Mouse (Mus musculus): ENCODE measurements around the gene Irf5. TPM values are rescaled to one million over a fixed set of nuclear protein-coding genes. Genes with fewer than 3 reads are reported as not detected.

The Irf5 gene
- 11.9 and 14.9 TPM in 2 replicates for polyA plus RNA-seq (2012; rRNA removed)

GRCm38 (mm10) chr6:29526281-29527251 lies at the start of gene Irf5:
TSS of gene Irf5 (plus strand) at chr6:29526625.
- TF ChIP-seq CTCF (IDR thresholded peaks at IDR 0.05; ENCODE audit: extremely low read depth, insufficient read length, insufficient replicate concordance, low read depth, low read length): no peak
- no peak for TF ChIP-seq POLR2A (IDR thresholded peaks at IDR 0.05; ENCODE audit: low read depth, low read length)
- Histone ChIP-seq H3K27me3 (ENCODE audit: control insufficient read depth, insufficient read depth, low read length) (peaks cover 9% of the 10 kb centered on the region), H3K4me1 (ENCODE audit: control insufficient read depth, insufficient read depth, insufficient read length, low read length) (peaks cover 21% of the 10 kb centered on the region; the same call in 1 of the 2 replicates), H3K27ac (ENCODE audit: insufficient read depth, low read depth, low read length) (peak within 1 kb of the TSS; percentile 11; the same call in 1 of the 2 replicates), H3K36me3 (ENCODE audit: control insufficient read depth, insufficient read depth, low read length) (no peaks in the 10 kb centered on the region), H3K4me3 (ENCODE audit: low read depth, low read length) (peak within 1 kb of the TSS; percentile 81)
- 2% methylated on average over 84 of the region's 96 CpGs for WGBS

- no peak for TF ChIP-seq CTCF (IDR thresholded peaks at IDR 0.05; ENCODE audit: extremely low read depth, insufficient read length, insufficient replicate concordance, low read depth, low read length)
- TF ChIP-seq POLR2A (IDR thresholded peaks at IDR 0.05; ENCODE audit: low read depth, low read length): no peak
- Histone ChIP-seq H3K4me1 (ENCODE audit: control insufficient read depth, insufficient read depth, insufficient read length, low read length) (peaks cover 8% of the 10 kb centered on the region), H3K27me3 (ENCODE audit: control insufficient read depth, insufficient read depth, low read length) (no peaks in the 10 kb centered on the region), H3K27ac (ENCODE audit: insufficient read depth, low read depth, low read length) (no peak overlapping the region), H3K36me3 (ENCODE audit: control insufficient read depth, insufficient read depth, low read length) (no peaks in the 10 kb centered on the region), H3K4me3 (ENCODE audit: low read depth, low read length) (no peak overlapping the region)
- 92% methylated on average over 13 of the region's 13 CpGs for WGBS
These were observed 43.7 kb upstream of the Irf5 start for GRCm38 (mm10) chr6:29482691-29483090.

- no peak overlapping the region for H3K27ac ChIP-seq (ENCODE audit: insufficient read depth, low read depth, low read length)
- WGBS: 11% methylated on average over 26 of the region's 26 CpGs
These were observed 41.5 kb upstream of the Irf5 start for GRCm38 (mm10) chr6:29484716-29485559.

GRCm38 (mm10) chr6:29485951-29486350 lies 40.5 kb upstream of the Irf5 start:
- Histone ChIP-seq H3K4me3 (ENCODE audit: low read depth, low read length) (no peak overlapping the region), H3K27me3 (ENCODE audit: control insufficient read depth, insufficient read depth, low read length) (no peaks in the 10 kb centered on the region), H3K27ac (ENCODE audit: insufficient read depth, low read depth, low read length) (no peak overlapping the region), H3K4me1 (ENCODE audit: control insufficient read depth, insufficient read depth, insufficient read length, low read length) (peaks cover 8% of the 10 kb centered on the region), H3K36me3 (ENCODE audit: control insufficient read depth, insufficient read depth, low read length) (no peaks in the 10 kb centered on the region)
- TF ChIP-seq CTCF (IDR thresholded peaks at IDR 0.05; ENCODE audit: extremely low read depth, insufficient read length, insufficient replicate concordance, low read depth, low read length) (no peak), POLR2A (IDR thresholded peaks at IDR 0.05; ENCODE audit: low read depth, low read length) (no peak)
- 52% methylated on average over 2 of the region's 2 CpGs for WGBS

More at GRCm38 (mm10) chr6:29484716-29485559, 41.5 kb upstream of the Irf5 start:
- peak overlapping the region; percentile 70 for H3K4me3 ChIP-seq (ENCODE audit: low read depth, low read length)
- peaks cover 8% of the 10 kb centered on the region for H3K4me1 ChIP-seq (ENCODE audit: control insufficient read depth, insufficient read depth, insufficient read length, low read length)
- H3K27me3 ChIP-seq (ENCODE audit: control insufficient read depth, insufficient read depth, low read length): no peaks in the 10 kb centered on the region
- TF ChIP-seq CTCF (IDR thresholded peaks at IDR 0.05; ENCODE audit: extremely low read depth, insufficient read length, insufficient replicate concordance, low read depth, low read length): peak; percentile 87; the same call in 1 of the 2 replicates
- no peak for TF ChIP-seq POLR2A (IDR thresholded peaks at IDR 0.05; ENCODE audit: low read depth, low read length)
- no peaks in the 10 kb centered on the region for H3K36me3 ChIP-seq (ENCODE audit: control insufficient read depth, insufficient read depth, low read length)

- Histone ChIP-seq H3K4me3 (ENCODE audit: low read depth, low read length) (no peak overlapping the region), H3K27ac (ENCODE audit: insufficient read depth, low read depth, low read length) (no peak overlapping the region), H3K27me3 (ENCODE audit: control insufficient read depth, insufficient read depth, low read length) (no peaks in the 10 kb centered on the region; the same call in 1 of the 2 replicates), H3K36me3 (ENCODE audit: control insufficient read depth, insufficient read depth, low read length) (no peaks in the 10 kb centered on the region), H3K4me1 (ENCODE audit: control insufficient read depth, insufficient read depth, insufficient read length, low read length) (no peaks in the 10 kb centered on the region)
- TF ChIP-seq POLR2A (IDR thresholded peaks at IDR 0.05; ENCODE audit: low read depth, low read length) (no peak), CTCF (IDR thresholded peaks at IDR 0.05; ENCODE audit: extremely low read depth, insufficient read length, insufficient replicate concordance, low read depth, low read length) (no peak)
- 72% methylated on average over 4 of the region's 4 CpGs for WGBS
These were observed 32.3 kb upstream of the Irf5 start for GRCm38 (mm10) chr6:29494101-29494500.

- no peak overlapping the region for H3K4me3 ChIP-seq (ENCODE audit: low read depth, low read length)
- TF ChIP-seq CTCF (IDR thresholded peaks at IDR 0.05; ENCODE audit: extremely low read depth, insufficient read length, insufficient replicate concordance, low read depth, low read length) (no peak), POLR2A (IDR thresholded peaks at IDR 0.05; ENCODE audit: low read depth, low read length) (no peak)
- 20% methylated on average over 25 of the region's 25 CpGs for WGBS
- no peaks in the 10 kb centered on the region for H3K4me1 ChIP-seq (ENCODE audit: control insufficient read depth, insufficient read depth, insufficient read length, low read length)
- H3K36me3 ChIP-seq (ENCODE audit: control insufficient read depth, insufficient read depth, low read length): no peaks in the 10 kb centered on the region
- H3K27ac ChIP-seq (ENCODE audit: insufficient read depth, low read depth, low read length): no peak overlapping the region
- no peaks in the 10 kb centered on the region; the same call in 1 of the 2 replicates for H3K27me3 ChIP-seq (ENCODE audit: control insufficient read depth, insufficient read depth, low read length)
These were observed 30.2 kb upstream of the Irf5 start for GRCm38 (mm10) chr6:29496270-29496669.

All from small intestine, adult 2 months (tissue).